Mouse (Mus musculus) forebrain, embryonic 15.5 days (tissue): ENCODE measurements around the gene Proser2. TPM values are rescaled to one million over a fixed set of nuclear protein-coding genes. Genes with fewer than 3 reads are reported as not detected.
"Not testable (repeated sequence)": the region's sequence is repeated elsewhere in the genome, so short reads cannot be mapped to it uniquely, and the experiment has no call there.

ENCODE experiments used
- ATAC-seq: fragments of 200-750 bp; cut with Nextera tagmentation; replicated peaks from 2 replicates; pipeline ENCODE4 v1.8.0; 2017; ENCODE audit warnings: mild to moderate bottlenecking, moderate TSS enrichment, moderate library complexity
- H3K27ac ChIP-seq: fragments of 300-500 bp; sonication (generic); replicated peaks from 2 replicates; pipeline ENCODE4 v1.5.1; 2015; ENCODE audit warnings: mild to moderate bottlenecking, inconsistent platforms
- H3K27me3 ChIP-seq: fragments of 300-500 bp; sonication (generic); 2 replicates; pipeline ENCODE4 v1.6.1; 2015; ENCODE audit warnings: inconsistent platforms
- H3K36me3 ChIP-seq: fragments of 300-500 bp; sonication (generic); 2 replicates; pipeline ENCODE4 v1.6.1; 2015; ENCODE audit warnings: mild to moderate bottlenecking, inconsistent platforms
- H3K4me1 ChIP-seq: fragments of 300-500 bp; sonication (generic); 2 replicates; pipeline ENCODE4 v1.6.1; 2015; ENCODE audit warnings: inconsistent platforms
- H3K4me2 ChIP-seq: fragments of 300-500 bp; sonication (generic); replicated peaks from 2 replicates; pipeline ENCODE4 v1.6.1; 2015; ENCODE audit warnings: mild to moderate bottlenecking, inconsistent platforms
- H3K4me3 ChIP-seq: fragments of 300-500 bp; sonication (generic); 2 replicates; pipeline ENCODE4 v1.5.1; 2015; ENCODE audit warnings: mild to moderate bottlenecking, inconsistent platforms
- H3K9ac ChIP-seq: fragments of 300-500 bp; sonication (generic); replicated peaks from 2 replicates; pipeline ENCODE4 v1.6.1; 2015; ENCODE audit warnings: mild to moderate bottlenecking, inconsistent platforms
- H3K9me3 ChIP-seq: fragments of 300-500 bp; sonication (generic); 2 replicates; pipeline ENCODE4 v1.6.1; 2016; ENCODE audit warnings: inconsistent platforms
- WGBS: fragments of 180-500 bp; shearing (Covaris S2); methylation state at CpG from one replicate; pipeline ENCODE4 v1.1.7; 2015; ENCODE audit warnings: mixed read lengths; 5-methylcytosine and 5-hydroxymethylcytosine counted together
- polyA plus RNA-seq: library from polyadenylated mRNA; unstranded; fragments of >200 nt; fragmentation: Nextera tagmentation; extraction: Ambion mirVana; gene quantifications from 2 replicates; pipeline ENCODE4 v1.2.1, GENCODE M21; 2015

Proser2 gene
- polyA plus RNA-seq, 1 experiment from 2014 or later, result 3.3 TPM

- H3K27ac ChIP-seq, result no peak overlapping the region
- H3K4me2 ChIP-seq, result no peak overlapping the region
- 82% methylated on average over 2 of the region's 2 CpGs for WGBS
- ATAC-seq, result no peak
- no peaks in the 10 kb centered on the region for H3K9me3 ChIP-seq
- H3K27me3 ChIP-seq, result no peaks in the 10 kb centered on the region
- no peak overlapping the region for H3K4me3 ChIP-seq
- no peaks in the 10 kb centered on the region for H3K4me1 ChIP-seq
- H3K9ac ChIP-seq, result no peak overlapping the region
- H3K36me3 ChIP-seq, result no peaks in the 10 kb centered on the region
Measured at GRCm38 (mm10) chr2:6121091-6121490, 8.9 kb downstream of the Proser2 start.

GRCm38 (mm10) chr2:6118246-6118645 is 11.8 kb downstream of the Proser2 start:
- H3K9me3 ChIP-seq, result no peaks in the 10 kb centered on the region
- H3K9ac ChIP-seq, result no peak overlapping the region
- WGBS, result 79% methylated on average over 10 of the region's 10 CpGs
- H3K4me3 ChIP-seq, result no peak overlapping the region
- H3K36me3 ChIP-seq, result no peaks in the 10 kb centered on the region
- no peak for ATAC-seq
- H3K27me3 ChIP-seq, result no peaks in the 10 kb centered on the region
- H3K4me1 ChIP-seq, result no peaks in the 10 kb centered on the region
- H3K4me2 ChIP-seq, result no peak overlapping the region
- no peak overlapping the region for H3K27ac ChIP-seq

- ATAC-seq, result no peak
- Histone ChIP-seq H3K9me3 (no peaks in the 10 kb centered on the region), H3K27me3 (no peaks in the 10 kb centered on the region), H3K4me2 (no peak overlapping the region), H3K4me3 (no peak overlapping the region), H3K4me1 (no peaks in the 10 kb centered on the region), H3K9ac (no peak overlapping the region), H3K27ac (no peak overlapping the region), H3K36me3 (no peaks in the 10 kb centered on the region)
- 86% methylated on average over 12 of the region's 12 CpGs for WGBS
Measured at GRCm38 (mm10) chr2:6113792-6114191, 16.2 kb downstream of the Proser2 start.

GRCm38 (mm10) chr2:6112619-6113018 is 17.4 kb downstream of the Proser2 start:
- ATAC-seq, result no peak
- Histone ChIP-seq H3K4me3 (no peak overlapping the region), H3K4me1 (no peaks in the 10 kb centered on the region), H3K9me3 (no peaks in the 10 kb centered on the region), H3K9ac (no peak overlapping the region), H3K4me2 (no peak overlapping the region), H3K36me3 (no peaks in the 10 kb centered on the region), H3K27me3 (no peaks in the 10 kb centered on the region), H3K27ac (no peak overlapping the region)
- 69% methylated on average over 4 of the region's 4 CpGs for WGBS

- no peak overlapping the region for H3K27ac ChIP-seq
- H3K27me3 ChIP-seq, result no peaks in the 10 kb centered on the region
- no peak overlapping the region for H3K4me2 ChIP-seq
- no peaks in the 10 kb centered on the region for H3K36me3 ChIP-seq
- 88% methylated on average over 2 of the region's 2 CpGs for WGBS
- H3K9ac ChIP-seq, result no peak overlapping the region
- ATAC-seq, result no peak
- H3K9me3 ChIP-seq, result no peaks in the 10 kb centered on the region
- H3K4me1 ChIP-seq, result peaks cover 4% of the 10 kb centered on the region; the same call in 1 of the 2 replicates
- H3K4me3 ChIP-seq, result no peak overlapping the region
Measured at GRCm38 (mm10) chr2:6105437-6105836, 24.6 kb downstream of the Proser2 start.

GRCm38 (mm10) chr2:6100755-6101154 is 29.3 kb downstream of the Proser2 start:
- Histone ChIP-seq H3K27ac (no peak overlapping the region), H3K27me3 (no peaks in the 10 kb centered on the region), H3K9ac (peak overlapping the region; percentile 40), H3K4me3 (peak overlapping the region; percentile 44), H3K36me3 (no peaks in the 10 kb centered on the region), H3K4me2 (peak overlapping the region; percentile 91), H3K4me1 (peaks cover 9% of the 10 kb centered on the region; the same call in 1 of the 2 replicates), H3K9me3 (no peaks in the 10 kb centered on the region)
- WGBS, result 44% methylated on average over 20 of the region's 20 CpGs
- ATAC-seq, result no peak

GRCm38 (mm10) chr2:6100027-6100749 is 29.8 kb downstream of the Proser2 start:
- 9% methylated on average over 51 of the region's 51 CpGs for WGBS
- Histone ChIP-seq H3K9ac (peak overlapping the region; percentile 40), H3K36me3 (no peaks in the 10 kb centered on the region), H3K27me3 (no peaks in the 10 kb centered on the region), H3K27ac (0 out of 2 replicates have a peak overlapping the region, but pooled peaks have one; percentile 19), H3K4me3 (peak overlapping the region; percentile 44), H3K4me2 (peak overlapping the region; percentile 91), H3K4me1 (peaks cover 9% of the 10 kb centered on the region; the same call in 1 of the 2 replicates), H3K9me3 (no peaks in the 10 kb centered on the region)
- peak; percentile 81; the same call in 1 of the 2 replicates for ATAC-seq

- no peaks in the 10 kb centered on the region for H3K27me3 ChIP-seq
- H3K9ac ChIP-seq, result no peak overlapping the region
- peaks cover 9% of the 10 kb centered on the region; the same call in 1 of the 2 replicates for H3K4me1 ChIP-seq
- WGBS, result 75% methylated on average over 9 of the region's 9 CpGs
- H3K4me2 ChIP-seq, result no peak overlapping the region
- no peak for ATAC-seq
- H3K27ac ChIP-seq, result no peak overlapping the region
- H3K9me3 ChIP-seq, result no peaks in the 10 kb centered on the region
- no peaks in the 10 kb centered on the region for H3K36me3 ChIP-seq
- no peak overlapping the region for H3K4me3 ChIP-seq
Measured at GRCm38 (mm10) chr2:6099443-6099842, 30.6 kb downstream of the Proser2 start.

- H3K4me1 ChIP-seq, result peaks cover 9% of the 10 kb centered on the region; the same call in 1 of the 2 replicates
- H3K4me3 ChIP-seq, result no peak overlapping the region
- no peak overlapping the region for H3K4me2 ChIP-seq
- H3K27me3 ChIP-seq, result no peaks in the 10 kb centered on the region
- H3K9me3 ChIP-seq, result no peaks in the 10 kb centered on the region
- WGBS, result 30% methylated on average over 6 of the region's 6 CpGs
- no peak for ATAC-seq
- H3K36me3 ChIP-seq, result no peaks in the 10 kb centered on the region
- H3K27ac ChIP-seq, result no peak overlapping the region
- no peak overlapping the region for H3K9ac ChIP-seq
Measured at GRCm38 (mm10) chr2:6098924-6099323, 31.1 kb downstream of the Proser2 start.

GRCm38 (mm10) chr2:6097113-6097716 is 32.8 kb downstream of the Proser2 start:
- no peaks in the 10 kb centered on the region for H3K27me3 ChIP-seq
- peaks cover 9% of the 10 kb centered on the region; the same call in 1 of the 2 replicates for H3K4me1 ChIP-seq
- ATAC-seq, result no peak
- H3K4me3 ChIP-seq, result no peak overlapping the region
- H3K4me2 ChIP-seq, result no peak overlapping the region
- WGBS, result 74% methylated on average over 7 of the region's 7 CpGs
- no peaks in the 10 kb centered on the region for H3K36me3 ChIP-seq
- no peak overlapping the region for H3K9ac ChIP-seq
- no peak overlapping the region for H3K27ac ChIP-seq
- H3K9me3 ChIP-seq, result no peaks in the 10 kb centered on the region

GRCm38 (mm10) chr2:6089941-6090340 is 40.1 kb downstream of the Proser2 start:
- H3K36me3 ChIP-seq, ATAC-seq, H3K4me3 ChIP-seq, H3K4me2 ChIP-seq, H3K27ac ChIP-seq, H3K9ac ChIP-seq, H3K27me3 ChIP-seq, H3K9me3 ChIP-seq, H3K4me1 ChIP-seq: not testable (repeated sequence)
- 89% methylated on average over 16 of the region's 16 CpGs for WGBS

GRCm38 (mm10) chr2:6087151-6087550 is 42.9 kb downstream of the Proser2 start:
- 93% methylated on average over 5 of the region's 5 CpGs for WGBS
- H3K9me3 ChIP-seq, result no peaks in the 10 kb centered on the region
- no peak overlapping the region for H3K9ac ChIP-seq
- no peaks in the 10 kb centered on the region for H3K36me3 ChIP-seq
- no peak overlapping the region for H3K4me2 ChIP-seq
- H3K27me3 ChIP-seq, result no peaks in the 10 kb centered on the region
- no peak for ATAC-seq
- no peak overlapping the region for H3K4me3 ChIP-seq
- no peak overlapping the region for H3K27ac ChIP-seq
- no peaks in the 10 kb centered on the region for H3K4me1 ChIP-seq
